Mouse (Mus musculus) myocyte (in vitro differentiated cells): Measurements from ENCODE around the gene Kat7. TPM values are rescaled to one million over a fixed set of nuclear protein-coding genes. Genes with fewer than 3 reads are reported as not detected.

ENCODE experiments used
- H3K27me3 ChIP-seq: one replicate; pipeline ENCODE4 v1.6.1; 2011; ENCODE audit not compliant: control insufficient read depth, insufficient read depth, insufficient read length
- H3K36me3 ChIP-seq: one replicate; pipeline ENCODE4 v1.6.1; 2011; ENCODE audit not compliant: control insufficient read depth, insufficient read depth
- H3K4me2 ChIP-seq: one replicate; pipeline ENCODE4 v1.6.1; 2011; ENCODE audit warnings: low read depth, control low read depth
- H3K4me3 ChIP-seq: one replicate; pipeline ENCODE4 v1.5.1; 2011; ENCODE audit warnings: mild to moderate bottlenecking, control low read depth, moderate library complexity
- H3K79me2 ChIP-seq: one replicate; pipeline ENCODE4 v1.6.1; 2011; ENCODE audit not compliant: control insufficient read depth, insufficient read depth
- H3ac ChIP-seq: one replicate; pipeline ENCODE4 v1.6.1; 2011; ENCODE audit not compliant: control insufficient read depth, insufficient read length
- CEBPB ChIP-seq: IDR thresholded peaks from 2 replicates; pipeline ENCODE4 v1.6.1; 2011; ENCODE audit warnings: mild to moderate bottlenecking, moderate library complexity; ENCODE audit not compliant: poor library complexity, insufficient read depth, severe bottlenecking
- E2F4 ChIP-seq: IDR thresholded peaks from one replicate; pipeline ENCODE4 v1.6.1; 2011; ENCODE audit warnings: mild to moderate bottlenecking, control low read depth, moderate library complexity; ENCODE audit not compliant: insufficient read depth
- MAX ChIP-seq: IDR thresholded peaks from one replicate; pipeline ENCODE4 v1.6.1; 2011; ENCODE audit warnings: low read depth, mild to moderate bottlenecking, control low read depth
- MYOD1 ChIP-seq, 3 experiments: IDR thresholded peaks; one replicate each; pipeline ENCODE4 v1.6.1; 2011; ENCODE audit warnings: control low read depth in 2 of 3, low read depth in 2 of 3, mild to moderate bottlenecking in 2 of 3, moderate library complexity in 1 of 3; ENCODE audit not compliant: insufficient read length in 2 of 3, control insufficient read depth in 1 of 3
- MYOG ChIP-seq, 3 experiments: IDR thresholded peaks; one replicate each; pipeline ENCODE4 v1.6.1; 2011; ENCODE audit warnings: control low read depth in 2 of 3, low read depth in 2 of 3, mild to moderate bottlenecking in 2 of 3; ENCODE audit not compliant: insufficient read length in 2 of 3, control insufficient read depth in 1 of 3, insufficient read depth in 1 of 3
- POLR2A ChIP-seq: IDR thresholded peaks from one replicate; pipeline ENCODE4 v1.6.1; 2011; ENCODE audit warnings: low read depth, mild to moderate bottlenecking, control low read depth, moderate library complexity; ENCODE audit not compliant: insufficient read length
- POLR2AphosphoS2 ChIP-seq: IDR thresholded peaks from one replicate; pipeline ENCODE4 v1.6.1; 2011; ENCODE audit warnings: low read depth, control low read depth; ENCODE audit not compliant: insufficient read length
- REST ChIP-seq: IDR thresholded peaks from one replicate; pipeline ENCODE4 v1.6.1; 2011; ENCODE audit warnings: mild to moderate bottlenecking, control low read depth, moderate library complexity; ENCODE audit not compliant: insufficient read depth, insufficient read length
- SRF ChIP-seq: IDR thresholded peaks from one replicate; pipeline ENCODE4 v1.6.1; 2011; ENCODE audit warnings: low read depth; ENCODE audit not compliant: control insufficient read depth, insufficient read length
- TCF12 ChIP-seq: IDR thresholded peaks from one replicate; pipeline ENCODE4 v1.6.1; 2011; ENCODE audit warnings: mild to moderate bottlenecking, control low read depth; ENCODE audit not compliant: poor library complexity, insufficient read depth, severe bottlenecking
- TCF3 ChIP-seq: IDR thresholded peaks from one replicate; pipeline ENCODE4 v1.6.1; 2011; ENCODE audit warnings: low read depth, control low read depth; ENCODE audit not compliant: insufficient read length
- USF1 ChIP-seq: IDR thresholded peaks from one replicate; pipeline ENCODE4 v1.6.1; 2011; ENCODE audit warnings: low read depth, mild to moderate bottlenecking, control low read depth, moderate library complexity
- polyA plus RNA-seq: library from polyadenylated mRNA; unstranded; fragments of >200 nt; fragmentation: generic; extraction: Trizol; gene quantifications from one replicate; pipeline ENCODE4 v1.2.1, GENCODE M21; 2012; ENCODE audit warnings: missing spikeins

The Kat7 gene
- polyA plus RNA-seq, 1 experiment: 52.2 TPM

- peak overlapping the region; percentile 97 for H3K4me2 ChIP-seq
- H3ac ChIP-seq: peak overlapping the region; percentile 46
- peak overlapping the region; percentile 57 for H3K4me3 ChIP-seq
- no peaks in the 10 kb centered on the region for H3K27me3 ChIP-seq
- peaks cover 10% of the 10 kb centered on the region for H3K36me3 ChIP-seq
- no peak for TF ChIP-seq MYOG (IDR thresholded peaks at IDR 0.05; ENCODE audit: control insufficient read depth in 1 of 3, insufficient read depth in 1 of 3, insufficient read length in 2 of 3, low read depth in 2 of 3)
- TF ChIP-seq MAX: no peak
- TF ChIP-seq TCF3: no peak
- no peak for TF ChIP-seq TCF12
- peak; percentile 83 for TF ChIP-seq POLR2AphosphoS2
- TF ChIP-seq E2F4: no peak
- TF ChIP-seq POLR2A: no peak
- TF ChIP-seq SRF: peak; percentile 46
- no peak for TF ChIP-seq MYOD1 (IDR thresholded peaks at IDR 0.05; ENCODE audit: control insufficient read depth in 1 of 3, insufficient read length in 2 of 3, low read depth in 2 of 3)
- TF ChIP-seq REST: no peak
- no peak for TF ChIP-seq CEBPB
- no peak for TF ChIP-seq USF1
- H3K79me2 ChIP-seq: peaks cover 52% of the 10 kb centered on the region
These were observed 488 bp downstream of the Kat7 start for GRCm38 (mm10) chr11:95309510-95310006.

GRCm38 (mm10) chr11:95307526-95307925 is 2.5 kb downstream of the Kat7 start:
- H3K4me3 ChIP-seq: no peak overlapping the region
- H3ac ChIP-seq: no peak overlapping the region
- TF ChIP-seq REST (no peak), MAX (no peak), SRF (no peak), MYOG (IDR thresholded peaks at IDR 0.05; ENCODE audit: control insufficient read depth in 1 of 3, insufficient read depth in 1 of 3, insufficient read length in 2 of 3, low read depth in 2 of 3) (no peak), POLR2A (no peak)
- H3K79me2 ChIP-seq: peaks cover 68% of the 10 kb centered on the region
- H3K36me3 ChIP-seq: peaks cover 14% of the 10 kb centered on the region
- H3K4me2 ChIP-seq: peak overlapping the region; percentile 97
- no peaks in the 10 kb centered on the region for H3K27me3 ChIP-seq

- H3ac ChIP-seq: no peak overlapping the region
- H3K36me3 ChIP-seq: peaks cover 28% of the 10 kb centered on the region
- H3K27me3 ChIP-seq: no peaks in the 10 kb centered on the region
- H3K79me2 ChIP-seq: peaks cover 82% of the 10 kb centered on the region
- no peak overlapping the region for H3K4me2 ChIP-seq
- H3K4me3 ChIP-seq: no peak overlapping the region
- no peak for TF ChIP-seq REST
- TF ChIP-seq CEBPB: no peak
- no peak for TF ChIP-seq USF1
- no peak for TF ChIP-seq TCF3
- TF ChIP-seq SRF: no peak
- TF ChIP-seq MYOD1 (IDR thresholded peaks at IDR 0.05; ENCODE audit: control insufficient read depth in 1 of 3, insufficient read length in 2 of 3, low read depth in 2 of 3): no peak
- no peak for TF ChIP-seq MYOG (IDR thresholded peaks at IDR 0.05; ENCODE audit: control insufficient read depth in 1 of 3, insufficient read depth in 1 of 3, insufficient read length in 2 of 3, low read depth in 2 of 3)
- no peak for TF ChIP-seq MAX
- TF ChIP-seq E2F4: no peak
- TF ChIP-seq TCF12: no peak
- no peak for TF ChIP-seq POLR2A
These were observed 4.4 kb downstream of the Kat7 start for GRCm38 (mm10) chr11:95305600-95305999.

- Histone ChIP-seq H3K36me3 (peaks cover 49% of the 10 kb centered on the region), H3ac (no peak overlapping the region), H3K79me2 (peaks cover 60% of the 10 kb centered on the region), H3K4me3 (no peak overlapping the region), H3K27me3 (no peaks in the 10 kb centered on the region), H3K4me2 (no peak overlapping the region)
- TF ChIP-seq MYOG (IDR thresholded peaks at IDR 0.05; ENCODE audit: control insufficient read depth in 1 of 3, insufficient read depth in 1 of 3, insufficient read length in 2 of 3, low read depth in 2 of 3): no peak
- no peak for TF ChIP-seq CEBPB
- no peak for TF ChIP-seq SRF
- no peak for TF ChIP-seq TCF3
These were observed 8.3 kb downstream of the Kat7 start for GRCm38 (mm10) chr11:95301772-95302171.

GRCm38 (mm10) chr11:95299886-95300285 is 10.2 kb downstream of the Kat7 start:
- TF ChIP-seq E2F4: no peak
- TF ChIP-seq SRF: no peak
- TF ChIP-seq TCF3: no peak
- no peak for TF ChIP-seq MAX
- TF ChIP-seq REST: no peak
- no peak for TF ChIP-seq TCF12
- no peak for TF ChIP-seq CEBPB
- no peak for TF ChIP-seq MYOD1 (IDR thresholded peaks at IDR 0.05; ENCODE audit: control insufficient read depth in 1 of 3, insufficient read length in 2 of 3, low read depth in 2 of 3)
- TF ChIP-seq MYOG (IDR thresholded peaks at IDR 0.05; ENCODE audit: control insufficient read depth in 1 of 3, insufficient read depth in 1 of 3, insufficient read length in 2 of 3, low read depth in 2 of 3): no peak
- TF ChIP-seq POLR2A: no peak
- TF ChIP-seq USF1: no peak
- no peak for TF ChIP-seq POLR2AphosphoS2
- Histone ChIP-seq H3K27me3 (no peaks in the 10 kb centered on the region), H3K79me2 (peaks cover 41% of the 10 kb centered on the region), H3ac (no peak overlapping the region), H3K4me2 (no peak overlapping the region), H3K4me3 (no peak overlapping the region), H3K36me3 (peaks cover 46% of the 10 kb centered on the region)
